Mouse (Mus musculus): Measurements from ENCODE around the gene Tmem121. TPM values are rescaled to one million over a fixed set of nuclear protein-coding genes. Genes with fewer than 3 reads are reported as not detected.
A peak's percentile ranks its signal among the peaks of the same experiment; 100 is the strongest.

The Tmem121 gene
- total and polyA plus RNA-seq, 2 experiments from 2014 or later, result 55.3 to 98.0 TPM

DNA sequence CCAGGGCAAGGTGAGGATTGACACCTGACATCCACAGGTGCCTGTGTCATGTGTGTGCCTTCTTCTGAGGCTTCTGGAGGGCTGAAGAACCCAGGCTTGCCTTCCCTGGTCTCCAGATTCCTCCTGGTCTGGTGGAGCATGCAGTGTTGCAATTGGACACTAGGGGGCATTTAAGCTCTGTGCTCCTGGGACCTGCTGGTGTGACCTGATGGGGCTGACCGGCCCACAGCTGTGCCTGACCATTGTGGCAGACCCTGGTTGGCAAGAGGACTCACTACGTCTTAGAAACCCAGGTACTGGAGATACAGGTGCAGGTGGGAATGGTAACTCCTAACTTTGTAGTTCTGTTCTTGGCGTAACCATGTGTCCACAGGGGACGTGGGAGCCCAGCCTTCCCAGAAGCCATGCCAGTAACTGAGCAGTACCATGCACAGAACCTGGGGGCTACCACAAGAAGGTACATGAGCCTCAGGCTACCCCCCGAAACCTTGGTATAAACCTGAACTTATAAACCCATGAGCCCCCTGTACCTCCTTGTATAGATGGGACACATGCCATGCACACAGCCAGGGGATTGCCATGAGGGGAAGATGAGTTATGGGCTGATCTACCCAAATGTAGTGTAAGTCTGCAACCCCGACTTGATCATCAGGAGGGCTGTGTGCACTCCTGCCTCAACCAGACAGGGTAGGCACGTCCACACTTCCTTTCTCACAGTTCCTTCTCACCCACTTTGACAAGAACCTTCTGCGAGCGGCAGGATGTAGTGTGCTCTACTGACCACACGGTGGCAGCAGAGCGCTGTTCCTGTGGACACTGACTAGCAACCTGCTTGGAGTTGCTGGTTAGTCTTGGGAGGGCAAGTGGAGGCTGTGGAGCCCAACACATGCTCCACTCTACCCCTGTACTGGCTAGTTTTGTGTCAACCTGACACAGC lies 31.8 kb downstream of the Tmem121 start:
- no peaks in the 10 kb centered on the region for H3K27me3 ChIP-seq (ENCODE audit: insufficient read depth, low read length)
- TF ChIP-seq CTCF (IDR thresholded peaks at IDR 0.05; ENCODE audit: low read depth), result peak; percentile 99
- H3K9ac ChIP-seq (replicated peaks; ENCODE audit: low read length), result no peak overlapping the region
- no peaks in the 10 kb centered on the region for H3K36me3 ChIP-seq (ENCODE audit: insufficient read depth, low read length)
- WGBS, result 28% methylated on average over 11 of the region's 11 CpGs
- DNase-seq (ENCODE audit: low spot score), result peak; percentile 88
- H3K4me3 ChIP-seq (ENCODE audit: low read length), result no peak overlapping the region
- peak; percentile 16 for ATAC-seq
- no peak overlapping the region for H3K27ac ChIP-seq
- H3K9me3 ChIP-seq (ENCODE audit: low read length), result no peaks in the 10 kb centered on the region
- H3K4me2 ChIP-seq (ENCODE audit: low read depth, low read length), result no peak overlapping the region
- H3K4me1 ChIP-seq (ENCODE audit: insufficient read depth, low read length), result 0 out of 2 replicates have a peak, but pooled peaks cover 2% of the 10 kb centered on the region

DNA sequence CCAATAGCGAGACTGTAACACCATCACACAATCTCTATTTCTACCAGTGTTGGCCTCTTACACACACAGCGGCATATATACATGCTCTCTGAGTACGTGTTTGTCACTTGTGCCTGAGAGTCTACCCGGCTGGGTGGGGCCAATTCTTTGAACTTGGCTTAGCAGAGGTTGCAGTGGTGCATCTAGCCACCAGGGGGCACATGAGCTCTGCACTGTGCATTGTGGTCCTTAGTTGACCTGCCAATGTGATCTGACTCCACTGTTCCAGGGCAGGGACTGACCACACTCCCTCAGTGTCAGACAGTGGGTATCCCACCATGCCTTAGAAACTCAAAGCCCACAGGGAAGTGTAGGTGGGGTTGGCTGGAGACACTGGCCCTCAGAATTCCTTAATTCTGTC lies 34.1 kb downstream of the Tmem121 start:
- H3K4me1 ChIP-seq (ENCODE audit: insufficient read depth, low read length), result 0 out of 2 replicates have a peak, but pooled peaks cover 2% of the 10 kb centered on the region
- no peak overlapping the region for H3K27ac ChIP-seq
- no peaks in the 10 kb centered on the region for H3K9me3 ChIP-seq (ENCODE audit: low read length)
- H3K27me3 ChIP-seq (ENCODE audit: insufficient read depth, low read length), result no peaks in the 10 kb centered on the region
- DNase-seq (ENCODE audit: low spot score) (peak; percentile 35), ATAC-seq (no peak)
- H3K4me2 ChIP-seq (ENCODE audit: low read depth, low read length), result no peak overlapping the region
- H3K4me3 ChIP-seq (ENCODE audit: low read length), result no peak overlapping the region
- 57% methylated on average over 4 of the region's 4 CpGs for WGBS
- peak; percentile 70 for TF ChIP-seq CTCF (IDR thresholded peaks at IDR 0.05; ENCODE audit: low read depth)
- H3K36me3 ChIP-seq (ENCODE audit: insufficient read depth, low read length), result no peaks in the 10 kb centered on the region
- no peak overlapping the region for H3K9ac ChIP-seq (replicated peaks; ENCODE audit: low read length)

DNA sequence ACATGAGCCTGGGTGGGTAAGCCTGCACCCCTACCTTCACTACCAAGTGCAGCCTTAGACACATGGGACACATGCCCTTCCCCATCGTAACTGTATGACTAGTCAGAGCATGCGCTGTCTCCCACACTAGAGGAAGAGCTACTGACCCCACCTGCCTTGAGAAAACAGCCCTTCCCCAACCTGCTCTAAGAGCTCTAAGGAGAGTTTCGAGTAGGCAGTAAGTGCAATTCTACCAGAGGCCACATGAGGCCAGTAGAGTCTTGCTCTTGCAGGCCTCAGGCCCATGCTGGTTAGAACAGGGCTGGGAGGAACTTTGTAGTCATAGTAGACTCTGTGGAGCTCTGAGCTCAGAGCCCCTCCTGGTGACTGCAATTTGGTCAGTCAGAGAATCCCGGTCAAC lies 34.7 kb downstream of the Tmem121 start:
- Histone ChIP-seq H3K4me1 (ENCODE audit: insufficient read depth, low read length) (0 out of 2 replicates have a peak, but pooled peaks cover 2% of the 10 kb centered on the region), H3K27ac (no peak overlapping the region), H3K9me3 (ENCODE audit: low read length) (no peaks in the 10 kb centered on the region), H3K27me3 (ENCODE audit: insufficient read depth, low read length) (no peaks in the 10 kb centered on the region), H3K4me2 (ENCODE audit: low read depth, low read length) (no peak overlapping the region), H3K9ac (replicated peaks; ENCODE audit: low read length) (no peak overlapping the region), H3K36me3 (ENCODE audit: insufficient read depth, low read length) (no peaks in the 10 kb centered on the region), H3K4me3 (ENCODE audit: low read length) (no peak overlapping the region)
- DNase-seq (ENCODE audit: low spot score) (peak; percentile 86), ATAC-seq (peak; percentile 57)
- WGBS, result 34% methylated on average over 4 of the region's 4 CpGs
- TF ChIP-seq CTCF (IDR thresholded peaks at IDR 0.05; ENCODE audit: low read depth), result peak; percentile 89

DNA sequence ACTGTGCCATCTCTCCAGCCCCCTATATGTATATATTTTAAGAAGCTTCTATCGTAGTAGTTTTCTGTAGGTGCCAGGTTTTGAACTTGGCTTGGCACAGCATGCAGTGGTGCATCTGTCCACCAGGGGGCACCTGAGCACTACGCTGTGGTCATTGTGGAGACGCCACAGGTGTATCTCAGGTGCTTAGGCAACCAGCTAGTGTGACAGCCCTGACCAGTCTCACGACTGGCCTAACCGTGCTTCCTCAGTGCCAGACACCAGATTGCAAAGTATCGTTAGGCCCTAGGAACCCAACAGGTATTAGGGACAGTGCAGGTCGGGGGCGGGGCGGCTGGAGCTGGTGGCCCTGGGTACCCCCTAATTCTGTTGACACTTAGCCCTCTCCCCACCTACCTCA lies 35.6 kb downstream of the Tmem121 start:
- Histone ChIP-seq H3K4me2 (ENCODE audit: low read depth, low read length) (no peak overlapping the region), H3K27ac (no peak overlapping the region), H3K4me3 (ENCODE audit: low read length) (no peak overlapping the region), H3K36me3 (ENCODE audit: insufficient read depth, low read length) (no peaks in the 10 kb centered on the region), H3K9me3 (ENCODE audit: low read length) (no peaks in the 10 kb centered on the region), H3K4me1 (ENCODE audit: insufficient read depth, low read length) (no peaks in the 10 kb centered on the region), H3K9ac (replicated peaks; ENCODE audit: low read length) (no peak overlapping the region), H3K27me3 (ENCODE audit: insufficient read depth, low read length) (no peaks in the 10 kb centered on the region)
- peak; percentile 59 for TF ChIP-seq CTCF (IDR thresholded peaks at IDR 0.05; ENCODE audit: low read depth)
- no peak for DNase-seq (ENCODE audit: low spot score)
- ATAC-seq, result no peak
- WGBS, result 73% methylated on average over 9 of the region's 9 CpGs

DNA sequence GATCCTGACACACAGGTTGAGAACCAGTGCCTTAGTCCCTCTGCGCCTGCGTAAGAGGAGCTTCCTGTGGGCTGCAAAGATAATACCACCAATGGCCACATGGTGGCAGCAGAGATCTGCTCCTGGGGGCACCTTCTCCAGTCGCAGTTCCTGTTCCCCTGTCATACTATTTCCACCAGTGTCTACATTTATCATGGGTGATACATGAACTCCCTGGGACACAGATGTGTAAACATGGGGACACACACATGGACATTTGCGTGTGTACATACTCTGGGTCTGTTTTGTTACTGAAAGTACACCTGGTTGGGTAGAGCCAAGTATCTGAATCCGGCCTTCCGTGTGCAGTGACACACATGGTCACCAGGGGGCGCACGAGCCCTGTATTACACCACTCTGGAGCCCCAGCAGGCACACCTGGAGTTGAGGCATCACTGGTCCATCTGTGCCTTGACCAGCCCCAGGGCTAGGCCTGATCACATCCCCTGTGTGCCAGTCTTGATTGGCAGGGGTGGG lies 36.4 kb downstream of the Tmem121 start:
- no peak overlapping the region for H3K4me2 ChIP-seq (ENCODE audit: low read depth, low read length)
- peak; percentile 87 for TF ChIP-seq CTCF (IDR thresholded peaks at IDR 0.05; ENCODE audit: low read depth)
- WGBS, result 15% methylated on average over 8 of the region's 8 CpGs

GRCm38 (mm10) chr12:113222748-113223147 lies 37.0 kb downstream of the Tmem121 start:
- Histone ChIP-seq H3K36me3 (ENCODE audit: insufficient read depth, low read length) (no peaks in the 10 kb centered on the region), H3K9me3 (ENCODE audit: low read length) (no peaks in the 10 kb centered on the region), H3K27ac (no peak overlapping the region), H3K4me2 (ENCODE audit: low read depth, low read length) (no peak overlapping the region), H3K27me3 (ENCODE audit: insufficient read depth, low read length) (no peaks in the 10 kb centered on the region), H3K9ac (replicated peaks; ENCODE audit: low read length) (no peak overlapping the region), H3K4me1 (ENCODE audit: insufficient read depth, low read length) (no peaks in the 10 kb centered on the region), H3K4me3 (ENCODE audit: low read length) (no peak overlapping the region)
- peak; percentile 30 for ATAC-seq
- 30% methylated on average over 6 of the region's 6 CpGs for WGBS
- TF ChIP-seq CTCF (IDR thresholded peaks at IDR 0.05; ENCODE audit: low read depth), result peak; percentile 73
- DNase-seq (ENCODE audit: low spot score), result peak; percentile 75

More for the DNA sequence above, 36.4 kb downstream of the Tmem121 start:
- Histone ChIP-seq H3K27me3 (ENCODE audit: insufficient read depth, low read length) (no peaks in the 10 kb centered on the region), H3K9me3 (ENCODE audit: low read length) (no peaks in the 10 kb centered on the region), H3K36me3 (ENCODE audit: insufficient read depth, low read length) (no peaks in the 10 kb centered on the region), H3K9ac (replicated peaks; ENCODE audit: low read length) (no peak overlapping the region), H3K27ac (no peak overlapping the region), H3K4me1 (ENCODE audit: insufficient read depth, low read length) (no peaks in the 10 kb centered on the region), H3K4me3 (ENCODE audit: low read length) (no peak overlapping the region)
- ATAC-seq, result peak; percentile 61
- peak; percentile 88 for DNase-seq (ENCODE audit: low spot score)
